Mouse (Mus musculus): Measurements from ENCODE around the gene Trim40.

Trim40 gene

DNA sequence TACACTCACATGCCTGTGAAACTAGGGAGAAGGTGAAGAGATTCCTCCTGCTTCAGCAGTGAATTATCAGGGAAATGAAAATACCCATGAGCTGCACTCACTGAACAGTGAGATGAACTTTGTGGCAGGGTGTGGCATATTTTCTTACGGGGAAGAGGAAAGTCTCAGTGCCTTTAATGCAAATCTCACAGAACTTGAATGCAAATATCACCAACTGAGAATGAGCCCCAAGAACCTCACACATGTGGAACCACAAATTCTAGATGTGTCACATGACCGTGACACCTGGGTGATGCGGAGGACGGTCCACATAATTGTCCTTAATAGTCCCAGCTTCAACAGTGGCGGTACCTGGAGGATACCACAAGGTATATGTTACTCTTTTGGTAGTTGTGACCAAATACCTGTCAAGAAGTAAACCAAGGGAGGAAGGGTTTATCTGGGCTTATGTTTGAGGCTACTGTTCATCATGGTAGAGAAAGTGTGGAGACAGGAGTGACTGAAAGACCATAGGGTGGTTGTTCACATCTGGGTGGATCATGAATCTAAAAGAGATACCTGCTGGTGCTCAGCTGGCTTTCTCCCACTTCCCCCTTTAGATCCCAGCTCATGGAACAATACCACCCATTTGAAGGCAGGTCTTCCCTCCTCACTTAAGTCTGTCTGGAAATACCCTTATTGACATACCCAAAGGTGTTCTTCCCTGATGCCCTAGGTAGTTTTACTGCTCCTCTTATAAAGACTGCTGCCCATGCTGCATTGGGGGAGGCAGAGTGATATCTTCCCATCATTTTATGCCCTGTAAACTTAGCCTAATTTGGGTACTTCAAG is at the start of gene Trim40:
Trim40 (minus strand) TSS at position 51 of the 831 bp plus-strand sequence.
- DNase-seq (ENCODE audit: low read depth, low spot score) = no peak

DNA sequence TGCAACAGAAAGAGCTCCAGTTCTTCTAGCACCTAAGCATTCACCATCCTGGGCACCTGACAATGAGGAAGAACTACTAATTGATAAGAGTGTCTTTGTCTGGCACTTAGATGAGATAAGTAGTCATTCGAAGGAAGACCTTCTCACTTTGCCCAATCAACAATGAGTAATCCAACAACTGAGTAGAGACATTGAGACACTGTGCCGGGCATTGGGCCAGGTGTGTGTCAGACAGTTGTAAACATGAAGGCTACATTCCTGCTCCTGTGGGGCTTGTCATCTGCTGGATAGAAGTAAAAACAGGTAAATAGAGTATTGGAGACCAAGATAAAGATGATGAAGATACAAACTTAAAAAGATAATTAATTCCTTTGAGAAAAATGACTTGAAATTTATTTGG is 48.1 kb upstream of the Trim40 start:
- DNase-seq (ENCODE audit: low read depth, low spot score) = no peak

DNA sequence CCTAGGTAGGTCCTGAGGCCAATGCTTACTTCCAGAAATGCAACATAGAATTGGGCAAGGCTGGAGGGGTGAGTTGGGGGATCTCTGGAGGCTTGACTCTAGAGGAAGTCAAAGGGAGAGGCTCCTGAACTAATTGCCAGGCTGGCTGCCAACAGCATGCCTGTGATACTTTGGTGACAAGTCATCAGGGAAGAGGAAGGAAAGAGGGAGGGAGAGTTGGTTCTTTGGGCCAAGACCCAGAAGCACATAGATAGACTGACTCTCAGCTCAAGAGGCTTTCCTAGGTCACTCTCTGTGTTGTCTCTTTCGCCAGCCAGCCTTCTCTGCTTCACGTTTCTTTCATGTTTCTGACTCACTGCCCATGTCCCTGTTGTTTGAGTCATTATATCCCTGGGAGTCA is 41.9 kb upstream of the Trim40 start:
- DNase-seq (ENCODE audit: low read depth, low spot score) = no peak

DNA sequence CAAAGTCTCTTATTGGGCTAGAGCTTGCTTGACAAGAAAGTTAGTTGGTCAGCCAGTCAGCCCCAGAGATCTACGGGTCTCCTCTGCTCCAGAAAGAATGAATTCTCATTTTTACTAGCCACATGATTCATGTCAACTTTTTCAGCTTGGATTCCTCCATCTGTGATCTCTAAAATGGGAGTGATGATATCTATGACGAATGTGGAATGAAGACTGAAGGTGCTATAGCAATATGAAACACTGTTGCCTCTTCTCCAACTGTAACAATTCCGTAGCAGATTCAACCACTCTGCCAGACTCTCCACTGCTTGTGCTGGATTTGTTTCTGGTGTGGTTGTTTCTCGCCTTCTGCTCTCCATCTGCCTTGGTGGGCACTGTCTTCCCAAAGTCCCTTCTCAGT is 41.2 kb upstream of the Trim40 start:
- DNase-seq (ENCODE audit: low read depth, low spot score) = no peak

DNA sequence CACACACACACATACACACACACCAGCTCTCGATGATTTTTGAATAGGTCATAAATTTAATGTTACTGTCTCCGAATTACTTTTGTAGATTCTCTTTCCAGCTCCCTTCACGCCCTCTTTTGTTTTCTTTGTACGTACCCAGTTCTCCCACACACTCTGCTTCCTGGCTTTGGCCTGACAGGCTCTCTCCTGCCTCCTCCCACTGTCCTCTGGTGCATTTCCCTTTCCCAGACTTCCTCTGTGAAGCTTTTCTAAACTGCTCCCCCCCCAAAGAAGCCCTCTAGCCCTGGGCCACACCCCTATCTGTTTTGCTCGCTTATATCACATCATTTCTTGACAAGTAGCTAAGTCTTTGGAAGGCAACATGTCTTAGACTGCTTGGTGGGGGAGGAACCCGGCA is 40.3 kb upstream of the Trim40 start:
- DNase-seq (ENCODE audit: low read depth, low spot score) = no peak

DNA sequence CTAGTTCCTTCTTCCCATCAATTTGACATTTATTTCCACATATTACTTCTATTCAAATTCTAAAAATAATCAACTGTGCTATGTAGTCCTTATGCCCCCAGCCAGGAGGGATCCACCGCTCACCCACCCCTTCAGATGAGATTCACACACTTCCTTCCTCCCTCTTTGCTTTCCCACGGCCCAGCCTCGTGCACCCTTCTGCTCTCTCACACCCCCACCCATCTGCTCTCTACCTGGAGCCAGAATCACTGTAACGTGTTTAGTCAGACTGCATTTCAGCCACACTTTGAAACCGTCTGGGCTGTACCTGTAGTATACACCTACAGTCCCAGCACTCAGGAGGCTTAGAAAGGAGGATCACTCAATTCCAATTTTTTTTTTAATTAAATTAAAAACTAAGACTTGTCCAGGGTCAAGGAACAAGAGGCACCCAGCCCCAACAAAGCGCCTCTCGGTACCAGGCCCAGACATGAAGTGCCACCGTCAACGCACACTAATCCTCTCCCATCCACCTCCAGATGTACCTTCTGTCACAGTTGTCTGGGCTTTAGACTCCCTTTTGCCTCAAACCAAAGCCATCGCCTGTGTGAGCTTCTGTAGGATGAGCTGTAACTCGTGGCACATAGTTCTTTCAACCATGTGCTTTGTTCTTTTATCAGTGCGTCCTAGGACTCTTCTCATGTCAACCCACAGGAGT is 39.5 kb upstream of the Trim40 start:
- DNase-seq (ENCODE audit: low read depth, low spot score) = no peak

DNA sequence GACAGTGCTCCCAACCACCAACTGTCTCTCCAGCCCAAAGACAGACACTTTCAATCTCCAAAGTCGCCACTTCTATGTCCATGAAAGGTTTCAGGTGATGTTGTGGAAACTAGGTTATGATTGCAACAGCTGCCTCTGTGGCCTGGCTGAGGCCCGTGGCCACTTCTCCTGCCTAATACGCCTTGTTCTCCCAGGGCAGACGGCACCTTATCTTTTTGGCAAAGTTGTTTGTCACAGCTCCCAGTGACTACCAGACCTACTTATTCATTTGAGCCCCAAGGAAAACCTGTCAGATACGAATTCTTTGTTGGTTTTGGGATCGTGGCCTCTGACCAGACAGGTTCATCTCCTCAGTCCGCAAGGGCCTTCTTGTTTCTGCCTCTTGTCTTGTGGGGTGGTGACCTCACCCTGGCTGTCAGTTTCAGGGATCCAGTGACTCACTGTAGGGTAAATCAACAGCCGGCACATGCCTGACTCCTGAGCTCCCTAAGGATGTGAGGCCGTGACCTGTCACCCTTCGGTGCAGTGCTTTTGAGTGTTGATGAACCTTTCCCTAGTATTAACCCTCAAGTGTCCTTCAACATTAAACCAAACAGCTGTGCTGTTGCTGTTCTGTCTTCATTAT is 37.7 kb upstream of the Trim40 start:
- DNase-seq (ENCODE audit: low read depth, low spot score) = no peak

DNA sequence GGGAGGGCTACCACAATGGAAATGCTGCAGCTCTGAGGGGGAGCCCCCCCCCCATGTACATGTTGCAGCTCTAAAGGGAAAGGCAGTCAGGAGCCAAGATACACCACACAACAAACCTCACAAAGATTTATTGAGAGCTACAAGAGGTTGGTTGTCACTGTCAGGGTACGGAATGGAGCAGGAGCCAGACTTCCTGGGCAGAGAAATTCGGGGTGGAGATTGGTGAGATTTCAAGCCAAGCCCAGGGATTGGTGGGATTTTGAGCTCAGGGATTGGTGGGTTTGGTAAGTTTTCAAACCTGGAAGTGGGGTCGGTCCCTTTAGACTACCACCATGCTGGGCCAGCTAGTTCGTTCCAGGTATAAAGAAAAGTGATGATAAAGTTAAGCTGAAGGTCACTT is 33.6 kb upstream of the Trim40 start:
- no peak for DNase-seq (ENCODE audit: low read depth, low spot score)

DNA sequence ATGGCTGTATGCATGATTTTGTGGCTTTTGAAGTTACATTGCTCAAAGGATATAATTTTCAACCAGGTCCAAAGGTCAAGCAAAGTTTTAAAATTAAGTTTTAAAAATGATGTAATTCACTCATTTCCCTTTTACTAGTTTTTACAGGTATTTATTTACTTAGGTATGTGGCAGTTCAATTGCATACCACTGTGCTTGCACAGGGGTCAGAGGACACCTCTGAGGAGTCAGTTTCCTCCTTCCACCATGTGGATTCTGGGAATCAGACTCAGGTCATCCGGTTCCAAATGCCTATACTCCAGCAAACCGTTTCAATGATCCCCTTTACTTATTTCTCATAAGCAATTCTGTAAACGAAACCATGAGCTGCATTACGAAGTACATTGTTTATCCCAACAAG is 32.8 kb upstream of the Trim40 start:
- no peak for DNase-seq (ENCODE audit: low read depth, low spot score)

DNA sequence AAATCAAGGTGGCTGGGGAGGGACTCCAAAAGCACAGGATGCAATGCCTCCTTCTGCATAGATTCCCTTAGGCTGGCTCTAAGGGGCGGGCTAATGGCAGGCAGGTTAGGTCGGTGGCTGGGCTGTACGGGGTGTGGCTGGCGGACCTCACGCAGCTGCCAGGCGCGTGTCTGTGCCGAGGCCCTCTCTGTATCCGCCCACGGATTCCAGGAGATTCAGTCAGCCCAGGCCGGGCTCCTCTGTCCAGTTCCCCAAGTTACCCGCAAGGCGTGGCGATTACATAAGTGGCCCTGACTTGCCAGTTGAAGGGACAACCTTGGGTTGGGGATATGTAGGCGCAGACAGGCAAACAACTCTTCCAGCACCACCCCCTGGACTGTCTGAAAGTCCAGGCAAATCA is 30.3 kb upstream of the Trim40 start:
- DNase-seq (ENCODE audit: low read depth, low spot score) = no peak

DNA sequence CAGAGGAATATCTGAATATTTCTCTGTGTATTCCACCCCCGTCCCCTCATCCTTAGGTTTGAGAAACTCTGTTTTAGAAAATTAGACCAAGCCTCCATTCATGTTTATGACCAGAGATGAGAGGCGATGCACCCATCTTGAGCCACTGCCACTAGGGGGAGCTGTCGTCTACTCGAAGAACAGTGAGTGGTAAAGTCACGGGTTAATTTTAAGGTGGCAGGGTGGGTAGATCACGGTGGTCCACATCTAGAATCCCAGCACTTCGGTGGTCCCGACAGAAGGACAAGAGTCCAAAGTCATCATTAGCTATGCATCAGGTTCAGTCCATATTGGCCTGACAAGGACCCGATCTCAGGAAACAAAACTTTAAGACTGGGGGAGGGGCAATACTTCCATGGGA is 25.2 kb upstream of the Trim40 start:
- no peak for DNase-seq (ENCODE audit: low read depth, low spot score)

DNA sequence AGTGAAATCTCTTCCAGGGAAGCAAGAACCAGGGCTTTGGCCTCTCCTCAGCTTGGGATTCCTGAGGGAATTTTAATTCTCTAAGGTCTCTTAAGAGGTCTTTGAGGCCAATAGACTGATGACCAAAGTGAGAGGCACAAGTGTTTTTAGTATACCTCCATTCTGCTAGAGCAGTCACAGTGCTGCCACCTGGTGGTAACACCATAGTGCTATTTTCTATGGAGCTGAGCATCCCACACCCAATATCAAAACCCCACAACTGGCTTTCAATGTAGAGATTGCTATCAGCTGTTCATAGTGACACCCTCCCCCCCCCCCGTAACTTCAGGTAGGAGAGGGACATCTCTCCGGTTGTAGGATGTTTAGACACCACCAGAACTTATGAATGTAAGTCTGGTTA is 24.2 kb upstream of the Trim40 start:
- DNase-seq (ENCODE audit: low read depth, low spot score) = no peak

DNA sequence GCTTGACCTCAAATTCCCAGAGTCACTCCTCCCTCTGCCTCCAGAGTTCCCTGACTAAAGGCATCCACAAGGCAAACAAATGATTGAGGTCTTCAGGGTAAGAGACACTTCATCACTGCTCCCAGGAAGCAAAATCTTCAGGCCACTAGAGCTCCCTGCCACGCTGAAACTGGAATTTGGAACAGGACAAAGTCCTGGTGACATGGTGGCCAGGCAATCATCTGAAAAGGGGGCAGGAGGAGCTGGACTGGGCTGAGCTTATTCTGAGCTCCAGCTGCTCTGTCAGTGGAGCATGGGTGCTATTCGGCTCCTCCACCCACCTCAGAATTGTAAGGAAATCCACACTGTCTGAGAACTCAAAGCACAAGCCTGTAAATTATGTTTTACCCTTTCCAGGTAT is 22.1 kb upstream of the Trim40 start:
- no peak for DNase-seq (ENCODE audit: low read depth, low spot score)

DNA sequence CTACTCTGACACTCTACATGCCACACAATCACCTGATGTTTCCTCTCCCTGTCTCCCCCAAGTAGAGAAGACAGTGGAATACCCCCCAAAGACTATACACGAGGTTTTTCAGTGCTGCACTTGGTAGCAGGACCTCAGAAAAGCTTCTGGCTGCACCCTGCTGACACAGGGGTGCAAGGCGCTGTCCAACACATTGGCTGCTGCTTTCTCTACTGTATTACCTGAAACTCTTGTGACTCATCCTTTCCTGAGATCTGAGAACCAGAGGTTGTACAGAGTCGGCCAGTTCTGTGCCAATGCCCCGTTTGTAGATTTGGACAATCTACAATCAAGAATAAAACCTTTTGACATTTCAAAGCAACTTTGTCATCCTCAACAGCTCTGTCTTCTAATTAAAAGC is 19.9 kb upstream of the Trim40 start:
- DNase-seq (ENCODE audit: low read depth, low spot score) = no peak

DNA sequence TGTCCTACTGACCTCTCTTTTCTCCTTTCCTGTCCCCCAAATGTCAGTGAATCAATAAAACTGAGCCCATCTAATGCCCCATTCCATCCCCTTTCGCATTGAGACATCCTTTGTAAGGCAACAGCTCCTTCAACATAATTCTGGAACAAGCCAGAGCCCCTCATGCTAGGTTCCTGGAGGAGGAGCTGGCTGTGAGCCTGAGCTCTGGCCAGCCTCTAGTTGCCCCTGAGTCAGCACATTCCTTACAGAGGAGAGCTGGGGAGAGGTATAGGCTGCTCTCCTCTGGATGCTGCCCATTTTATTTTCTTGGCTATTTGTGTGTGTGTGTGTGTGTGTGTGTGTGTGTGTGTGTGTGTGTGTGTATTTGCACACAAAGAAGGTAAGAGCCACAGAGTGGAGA is 18.3 kb upstream of the Trim40 start:
- no peak for DNase-seq (ENCODE audit: low read depth, low spot score)

DNA sequence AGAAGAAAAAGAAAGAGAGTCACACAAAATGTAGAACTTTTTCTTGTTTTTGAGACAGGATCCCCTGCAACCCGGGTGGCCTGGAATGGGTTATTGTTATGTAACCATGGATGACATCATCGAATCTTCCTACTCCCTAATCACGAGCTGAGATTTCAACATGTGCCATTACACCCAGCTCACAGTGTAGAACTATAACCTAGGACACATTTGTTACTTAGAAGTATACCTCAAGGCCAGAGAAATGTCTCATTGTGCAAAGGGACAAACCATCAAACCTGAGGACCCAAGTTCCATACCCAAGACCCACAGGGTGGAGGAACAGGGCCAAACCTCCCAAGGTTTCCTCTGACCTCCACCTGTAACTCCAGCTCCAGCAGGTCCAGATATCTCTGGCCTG is 13.7 kb upstream of the Trim40 start:
- no peak for DNase-seq (ENCODE audit: low read depth, low spot score)

DNA sequence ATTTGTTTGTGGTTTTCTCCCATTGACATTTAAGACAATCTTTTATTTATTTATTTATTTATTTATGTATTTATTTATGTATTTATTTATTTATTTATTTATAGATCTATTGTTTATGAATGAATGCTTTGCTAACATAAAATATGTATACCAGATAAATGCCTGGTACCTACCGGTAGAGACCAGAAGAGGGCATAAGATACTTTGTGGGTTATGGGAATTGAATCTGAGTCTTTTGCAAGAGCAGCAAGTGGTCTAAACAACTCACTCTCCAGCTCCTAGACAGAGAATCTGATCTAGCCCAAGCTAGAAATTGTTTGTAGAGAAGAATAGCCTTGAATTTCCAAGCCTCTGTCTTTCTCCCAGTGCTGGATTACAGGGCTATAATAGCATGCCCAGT is 10.8 kb upstream of the Trim40 start:
- DNase-seq (ENCODE audit: low read depth, low spot score) = no peak

DNA sequence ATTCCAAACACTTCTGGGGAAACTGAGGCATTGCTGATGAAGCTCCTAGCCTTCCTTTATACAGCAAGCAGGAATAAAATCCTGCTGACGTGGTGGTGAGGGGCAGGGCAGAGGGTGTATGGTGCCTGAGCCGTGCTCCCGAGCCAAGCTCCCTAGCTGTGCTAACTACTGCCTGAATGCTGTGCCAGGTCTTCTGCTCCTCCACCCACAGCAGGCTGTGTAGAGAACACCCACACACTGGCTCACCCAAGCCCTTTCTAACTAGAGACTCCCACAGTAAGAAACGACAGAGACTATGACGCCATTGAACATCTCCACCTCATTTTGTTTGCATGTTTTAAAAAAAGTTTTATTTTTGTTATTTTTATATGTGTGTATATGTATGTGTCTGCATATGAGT is 10.1 kb upstream of the Trim40 start:
- DNase-seq (ENCODE audit: low read depth, low spot score) = no peak

DNA sequence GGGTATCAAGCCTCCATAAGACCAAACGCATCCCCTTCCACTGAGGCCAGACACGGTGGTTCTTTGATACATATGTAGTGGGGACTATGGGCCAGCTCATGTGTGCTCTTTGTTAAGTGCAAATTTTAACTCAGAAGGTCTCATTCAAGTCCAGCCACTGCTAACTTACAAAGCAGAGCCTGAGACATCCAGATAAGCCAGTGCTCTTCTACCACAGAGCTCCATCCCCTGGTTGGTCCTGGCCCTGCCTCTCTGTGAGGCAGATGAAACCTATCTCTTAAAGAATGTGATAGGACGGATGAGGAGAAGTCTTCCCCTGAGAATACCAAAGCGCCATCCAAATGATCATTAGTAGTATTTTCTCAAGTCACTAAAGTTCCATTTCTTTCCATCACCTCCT is 9.5 kb upstream of the Trim40 start:
- DNase-seq (ENCODE audit: low read depth, low spot score) = no peak

DNA sequence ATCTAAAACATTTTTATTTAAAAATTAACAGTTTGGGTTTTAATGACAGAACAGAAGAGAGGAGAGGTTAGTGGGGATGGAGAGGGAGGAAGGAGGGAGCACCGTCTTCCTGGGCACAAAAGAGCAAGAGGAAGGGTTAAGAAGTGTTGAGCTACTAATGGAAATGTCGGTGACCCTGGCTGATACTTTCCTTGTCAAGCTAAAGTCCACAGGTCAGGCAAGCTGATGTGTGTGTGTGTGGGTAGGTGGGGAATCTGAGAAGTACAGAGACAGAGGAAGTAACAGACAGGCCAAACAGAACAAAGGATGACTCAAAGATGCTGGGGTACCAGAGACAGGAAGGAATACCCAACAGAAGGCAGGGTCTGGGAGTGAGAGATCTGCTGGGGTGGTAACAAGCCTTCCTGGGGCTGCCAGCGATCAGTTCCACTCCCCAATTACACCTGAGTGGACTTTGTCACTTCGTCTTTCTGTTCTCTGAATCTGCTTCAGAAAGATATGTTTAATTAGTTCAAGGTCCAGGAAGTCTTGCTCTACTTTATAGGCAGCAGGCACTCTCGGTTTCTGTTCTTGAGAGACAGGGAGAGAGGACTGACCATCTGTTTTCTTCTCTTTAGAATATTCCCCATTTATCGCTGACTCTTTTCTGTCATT is 7.8 kb upstream of the Trim40 start, which contains the start of gene Trim31:
Trim31 (plus strand) TSS at position 567 of the 654 bp plus-strand sequence.
- no peak for DNase-seq (ENCODE audit: low read depth, low spot score)

DNA sequence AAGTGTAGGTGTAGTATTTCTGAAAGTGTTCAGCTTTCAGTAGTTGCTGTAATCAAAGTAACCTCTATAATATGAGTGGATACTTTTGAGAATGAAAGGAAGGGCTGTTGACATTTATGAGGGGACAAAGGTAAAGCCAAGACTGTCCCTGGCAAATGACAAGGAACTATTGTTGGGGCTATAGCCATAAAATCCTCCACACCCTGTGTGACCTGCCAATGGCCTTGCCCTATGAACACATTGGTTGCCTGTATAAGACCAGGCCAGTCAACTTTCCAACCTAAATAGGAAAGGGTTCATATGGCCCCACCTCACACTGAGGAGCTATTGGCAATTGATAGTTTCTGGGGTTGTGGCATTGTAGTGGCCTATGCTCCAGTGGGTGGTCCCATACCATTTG is 7.1 kb upstream of the Trim40 start:
- DNase-seq (ENCODE audit: low read depth, low spot score) = no peak

DNA sequence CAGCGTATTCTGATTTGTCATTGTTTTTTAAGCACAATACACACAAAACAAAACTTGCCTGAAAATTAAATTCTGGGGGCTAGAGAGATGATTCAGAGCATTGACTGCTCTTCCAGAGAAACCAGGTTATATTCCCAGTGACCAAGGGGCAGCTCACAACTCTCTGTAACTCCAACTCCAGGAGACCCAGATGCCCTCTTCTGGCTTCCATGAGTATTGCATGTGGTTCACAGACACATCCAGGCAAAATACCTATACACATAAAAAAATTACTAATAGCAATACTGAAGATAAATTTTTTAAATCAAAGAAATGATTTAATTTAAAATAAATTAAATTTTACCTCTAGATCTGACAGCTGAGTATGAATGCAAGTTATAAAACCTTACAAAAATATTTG is 6.7 kb upstream of the Trim40 start:
- DNase-seq (ENCODE audit: low read depth, low spot score) = no peak
